Mouse (Mus musculus) spleen, adult 2 months (tissue): ENCODE measurements at regions not wholly inside any gene's neighbourhood (a gene's known extent, or its start where the extent isn't known, plus 50 kb on each side); places are given as distances from the start of the nearest gene placed in this dataset.

Experiments used
- DNase-seq, 2 experiments: peaks; one replicate each; pipeline versions ENCODE4 v3.0.0 to v3.0.0-alpha.2; 2012 to 2021; ENCODE audit warnings: low spot score in 2 of 2, low read depth in 1 of 2
- H3K27ac ChIP-seq: fragments of 200-500 bp; 2 replicates; pipeline ENCODE4 v1.5.1; 2012; ENCODE audit warnings: low read length, inconsistent platforms; ENCODE audit not compliant: insufficient read depth
- H3K27me3 ChIP-seq: fragments of 200-500 bp; 2 replicates; pipeline ENCODE4 v1.6.1; 2012; ENCODE audit warnings: mild to moderate bottlenecking, moderate library complexity, low read length, inconsistent platforms; ENCODE audit not compliant: control insufficient read depth, insufficient read depth
- H3K36me3 ChIP-seq: fragments of 200-500 bp; 2 replicates; pipeline ENCODE4 v1.6.1; 2012; ENCODE audit warnings: mild to moderate bottlenecking, low read length, inconsistent platforms; ENCODE audit not compliant: control insufficient read depth, insufficient read depth
- H3K4me1 ChIP-seq: fragments of 200-500 bp; 2 replicates; pipeline ENCODE4 v1.6.1; 2011; ENCODE audit warnings: inconsistent platforms; ENCODE audit not compliant: control insufficient read depth, insufficient read depth, insufficient read length
- H3K4me3 ChIP-seq: fragments of 200-500 bp; 2 replicates; pipeline ENCODE4 v1.5.1; 2011; ENCODE audit warnings: mild to moderate bottlenecking, inconsistent platforms; ENCODE audit not compliant: insufficient read depth, insufficient read length; ENCODE audit errors: extremely low read depth
- CTCF ChIP-seq: fragments of 200-500 bp; IDR thresholded peaks from 2 replicates; pipeline ENCODE4 v1.5.1; 2011; ENCODE audit warnings: mild to moderate bottlenecking, inconsistent platforms; ENCODE audit not compliant: insufficient read depth, insufficient read length, insufficient replicate concordance; ENCODE audit errors: extremely low read depth
- POLR2A ChIP-seq: fragments of 200-500 bp; IDR thresholded peaks from 2 replicates; pipeline ENCODE4 v1.6.1; 2011; ENCODE audit warnings: low read depth, low read length, inconsistent platforms
- WGBS: fragments of 180-500 bp; shearing (Covaris S2); methylation state at CpG from one replicate; pipeline ENCODE4 v1.1.7; 2018; 5-methylcytosine and 5-hydroxymethylcytosine counted together

DNA sequence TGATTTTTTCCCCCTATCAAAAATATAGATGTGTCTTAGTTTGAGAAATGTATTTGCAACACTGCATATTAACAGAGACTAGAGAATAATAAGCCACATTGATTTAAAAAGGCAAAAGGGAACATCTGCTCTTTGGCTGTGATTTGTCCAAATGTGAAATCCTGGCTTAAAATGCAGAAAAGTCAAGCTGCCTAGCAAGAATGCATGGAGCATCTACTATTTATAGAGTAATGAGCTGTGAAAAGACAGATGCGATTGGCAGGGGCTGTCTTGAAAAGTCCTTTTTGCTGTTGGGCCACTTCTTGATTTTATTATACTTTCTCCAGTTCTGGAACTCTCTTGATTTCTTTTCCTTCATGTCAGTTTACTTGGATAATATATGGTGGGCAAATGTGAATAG is 1707.8 kb upstream of the Gm7489 start:
- no peaks in the 10 kb centered on the region for H3K36me3 ChIP-seq
- WGBS: 92% methylated on average over 1 of the region's 1 CpGs
- TF ChIP-seq POLR2A (no peak), CTCF (no peak)

DNA sequence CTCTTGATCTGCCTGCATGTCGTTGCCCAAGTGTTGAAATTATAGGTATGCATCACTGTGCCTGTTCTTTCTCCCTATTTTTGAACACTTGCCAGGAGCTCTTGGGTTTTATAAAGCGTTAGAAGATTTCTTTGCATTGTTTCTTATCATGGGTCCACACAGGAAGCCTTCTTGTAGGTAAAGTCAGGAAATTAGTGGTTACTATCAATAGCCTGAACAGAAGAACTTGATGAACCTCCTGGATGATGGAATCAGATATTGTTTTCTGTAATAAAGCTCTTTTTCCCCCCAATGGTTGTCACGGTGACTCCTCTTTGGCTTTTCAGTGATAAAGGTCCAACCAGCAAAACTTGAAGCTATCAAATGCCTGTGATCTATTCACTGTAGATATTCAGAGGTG is 1706.0 kb upstream of the Gm7489 start:
- Histone ChIP-seq H3K27me3 (no peaks in the 10 kb centered on the region), H3K4me1 (no peaks in the 10 kb centered on the region), H3K36me3 (no peaks in the 10 kb centered on the region), H3K4me3 (no peak overlapping the region), H3K27ac (no peak overlapping the region)
- TF ChIP-seq POLR2A (no peak), CTCF (no peak)
- 59% methylated on average over 3 of the region's 3 CpGs for WGBS
- DNase-seq: no peak

More for the DNA sequence above, 1707.8 kb upstream of the Gm7489 start:
- DNase-seq: no peak
- H3K4me3 ChIP-seq: no peak overlapping the region
- no peaks in the 10 kb centered on the region for H3K27me3 ChIP-seq
- H3K27ac ChIP-seq: no peak overlapping the region
- no peaks in the 10 kb centered on the region for H3K4me1 ChIP-seq

DNA sequence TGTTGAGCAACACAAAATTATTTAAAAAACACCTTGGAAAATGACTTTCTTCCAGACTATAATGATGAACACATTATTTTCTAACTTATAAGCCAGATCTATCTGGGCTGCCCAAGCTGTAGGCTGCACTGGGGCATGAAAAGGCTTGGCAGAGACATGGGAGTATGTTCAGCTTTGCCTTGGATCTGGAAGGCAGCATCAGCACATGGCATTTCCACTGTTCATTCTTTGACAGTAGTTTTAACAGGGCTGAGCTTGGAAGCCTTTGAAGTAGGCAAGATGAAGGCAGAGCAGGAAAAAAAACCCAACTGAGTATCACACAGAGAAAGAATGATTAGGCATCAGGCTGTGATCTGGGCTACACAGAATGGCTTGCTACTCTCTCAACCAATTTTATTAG is 1705.3 kb upstream of the Gm7489 start:
- no peak overlapping the region for H3K4me3 ChIP-seq
- H3K27me3 ChIP-seq: no peaks in the 10 kb centered on the region
- no peak for TF ChIP-seq POLR2A
- no peak for TF ChIP-seq CTCF
- H3K27ac ChIP-seq: no peak overlapping the region
- DNase-seq: no peak
- no peaks in the 10 kb centered on the region for H3K36me3 ChIP-seq
- H3K4me1 ChIP-seq: no peaks in the 10 kb centered on the region

DNA sequence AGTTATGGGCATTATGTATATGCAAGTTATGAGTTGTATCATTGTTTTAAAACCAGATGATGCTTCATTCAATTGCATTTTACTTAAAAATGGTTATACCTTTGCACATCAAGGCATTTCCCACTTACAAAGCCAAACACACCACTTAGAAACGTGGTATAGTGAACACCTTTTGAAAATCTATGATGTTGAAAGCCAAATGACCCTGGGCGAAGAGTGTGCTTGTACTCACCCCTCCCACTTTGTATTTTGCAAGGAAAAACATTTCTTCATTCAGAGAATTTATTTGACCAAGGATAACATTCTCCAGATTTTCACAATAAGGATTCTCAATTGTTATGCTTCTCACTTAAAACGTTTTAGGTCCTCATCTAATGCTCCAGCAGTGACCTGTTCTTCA is 1693.5 kb upstream of the Gm7489 start:
- H3K4me3 ChIP-seq: no peak overlapping the region
- no peak overlapping the region for H3K27ac ChIP-seq
- no peaks in the 10 kb centered on the region for H3K4me1 ChIP-seq
- H3K36me3 ChIP-seq: no peaks in the 10 kb centered on the region
- 70% methylated on average over 3 of the region's 3 CpGs for WGBS
- TF ChIP-seq POLR2A: no peak
- TF ChIP-seq CTCF: no peak
- DNase-seq: no peak
- H3K27me3 ChIP-seq: no peaks in the 10 kb centered on the region

DNA sequence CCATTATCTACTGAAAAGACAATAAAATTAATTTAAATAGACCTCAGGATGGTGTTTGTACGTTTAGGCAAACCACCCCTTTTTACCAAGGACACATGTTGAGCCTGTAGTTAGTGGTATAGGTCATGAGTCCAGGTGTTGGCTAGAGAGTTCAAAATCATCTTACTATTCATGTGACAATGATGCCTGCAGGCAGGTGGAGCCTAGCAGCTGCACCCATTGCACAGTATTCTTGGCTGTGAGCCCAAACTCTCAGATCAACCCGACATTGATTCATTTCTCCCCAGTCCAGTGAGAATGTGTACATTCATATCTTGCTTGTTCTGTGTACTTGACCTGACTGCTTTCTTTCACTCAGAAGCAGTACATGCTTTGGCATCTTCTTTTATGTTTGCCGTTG is 1677.4 kb upstream of the Gm7489 start:
- Histone ChIP-seq H3K27me3 (no peaks in the 10 kb centered on the region), H3K4me3 (no peak overlapping the region), H3K4me1 (no peaks in the 10 kb centered on the region), H3K36me3 (no peaks in the 10 kb centered on the region), H3K27ac (no peak overlapping the region)
- DNase-seq: no peak
- TF ChIP-seq POLR2A: no peak
- TF ChIP-seq CTCF: no peak
- 79% methylated on average over 3 of the region's 3 CpGs for WGBS

DNA sequence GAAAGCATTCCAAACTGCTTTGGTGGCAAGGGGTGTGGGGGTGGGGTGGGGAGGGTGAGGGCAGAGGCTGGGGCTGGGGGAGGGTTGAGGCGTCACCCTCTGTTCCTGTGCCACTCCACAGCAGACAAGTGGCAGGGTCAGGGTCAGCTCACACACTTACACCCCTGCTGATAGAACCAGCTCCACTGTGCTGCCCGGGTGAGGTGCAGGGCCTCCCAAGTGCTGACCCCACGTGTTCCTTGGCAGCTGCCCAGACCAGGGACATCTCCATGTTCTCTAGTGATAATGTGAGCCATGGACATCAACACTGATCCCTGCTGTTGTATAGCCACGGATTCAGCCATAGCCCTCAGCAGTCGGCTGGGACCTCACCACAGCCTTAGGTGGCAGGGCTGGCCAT is 1652.3 kb upstream of the Gm7489 start:
- H3K27me3 ChIP-seq: no peaks in the 10 kb centered on the region
- H3K27ac ChIP-seq: no peak overlapping the region
- no peak for TF ChIP-seq POLR2A
- no peak for TF ChIP-seq CTCF
- no peaks in the 10 kb centered on the region for H3K4me1 ChIP-seq
- DNase-seq: no peak
- H3K36me3 ChIP-seq: no peaks in the 10 kb centered on the region
- no peak overlapping the region for H3K4me3 ChIP-seq
- WGBS: 92% methylated on average over 5 of the region's 5 CpGs

DNA sequence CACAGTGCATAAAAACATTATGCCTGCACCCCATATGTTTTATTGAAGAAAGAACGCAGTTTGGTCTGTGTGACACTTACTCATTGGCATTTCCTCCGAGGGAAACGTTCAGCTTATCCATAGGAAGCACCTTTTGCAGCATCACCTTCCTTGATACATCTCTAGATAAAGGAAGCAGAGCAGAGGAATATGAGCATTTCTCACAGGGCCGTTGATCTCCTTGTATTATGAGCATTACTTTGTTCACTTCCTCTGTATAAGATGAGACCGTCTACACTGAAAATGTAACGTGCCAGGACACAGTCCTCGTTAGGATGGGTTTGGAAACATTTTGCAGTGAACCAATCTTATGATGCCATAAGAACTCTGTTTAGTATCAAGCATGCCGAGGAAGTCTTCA is 1648.5 kb upstream of the Gm7489 start:
- 12% methylated on average over 8 of the region's 8 CpGs for WGBS

More for the DNA sequence above, 1648.5 kb upstream of the Gm7489 start:
- no peak for DNase-seq
- no peak for TF ChIP-seq POLR2A
- H3K4me1 ChIP-seq: no peaks in the 10 kb centered on the region
- no peaks in the 10 kb centered on the region for H3K27me3 ChIP-seq
- H3K4me3 ChIP-seq: no peak overlapping the region
- no peaks in the 10 kb centered on the region for H3K36me3 ChIP-seq
- no peak overlapping the region for H3K27ac ChIP-seq
